In the genomic region with DNA sequence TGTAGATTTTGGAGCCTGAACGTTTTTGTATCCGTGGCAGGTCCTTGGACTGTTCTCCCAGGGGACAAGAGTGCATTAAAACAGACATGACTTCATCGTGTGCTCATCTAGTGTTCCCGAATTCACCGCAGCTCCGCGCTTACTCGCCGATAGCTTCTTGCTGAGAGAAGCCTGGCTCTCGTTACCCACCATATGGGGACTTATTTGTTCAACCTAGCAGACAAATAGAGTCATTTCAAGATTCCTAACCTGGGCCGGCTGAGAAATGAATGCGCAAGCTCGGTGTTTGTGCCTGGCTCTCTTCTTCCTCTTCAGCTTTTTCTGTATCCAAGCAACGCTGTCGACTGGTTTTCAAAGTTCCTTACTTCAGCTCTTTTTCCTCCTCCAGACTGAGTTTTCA, we compare ENCODE assay signal across 14 mouse cellular contexts. TPM values are rescaled to one million over a fixed set of nuclear protein-coding genes. Genes with fewer than 3 reads are reported as not detected.
A peak's percentile ranks its signal among the peaks of the same experiment; 100 is the strongest.
DNase-seq lines count a peak whose midpoint lies in the region; ATAC-seq and TF ChIP-seq lines count a peak whose summit lies in the region.
"Had no signal": no experiment of that assay in that cellular context is flagged by ENCODE, and none has a peak within 500 bp of the region (broad histone marks: within the 10 kb centered on the region; RNA-seq: fewer than 3 reads in every experiment).

No protein-coding gene starts in this region.

- no peaks in the 10 kb centered on the region for H3K36me3 ChIP-seq in heart, embryonic 13.5 days
- H3K36me3 ChIP-seq in heart, embryonic 10.5 days: no peaks in the 10 kb centered on the region
- no peaks in the 10 kb centered on the region for H3K36me3 ChIP-seq in midbrain, embryonic 14.5 days (ENCODE audit: control insufficient read depth, insufficient read depth, low read length)
- no peaks in the 10 kb centered on the region for H3K36me3 ChIP-seq in midbrain, embryonic 11.5 days (ENCODE audit: control insufficient read depth, insufficient read depth, low read length)
- no peaks in the 10 kb centered on the region for H3K36me3 ChIP-seq in midbrain, postnatal 0 days (ENCODE audit: insufficient read depth, low read length)
- H3K36me3 ChIP-seq: limb, embryonic 15.5 days; neural tube, embryonic 12.5 days had no signal

- no peak for ATAC-seq in heart, embryonic 13.5 days (ENCODE audit: extremely low read depth, insufficient number of reproducible peaks, low FRiP score, low TSS enrichment)
- no peak for ATAC-seq in midbrain, embryonic 14.5 days (ENCODE audit: low FRiP score, low TSS enrichment)
- ATAC-seq in midbrain, embryonic 11.5 days (ENCODE audit: low FRiP score): no peak
- no peak for ATAC-seq in midbrain, postnatal 0 days (ENCODE audit: low FRiP score)

- no peak for TF ChIP-seq CTCF in midbrain, postnatal 0 days (IDR thresholded peaks at IDR 0.05)

- no peak overlapping the region for H3K4me3 ChIP-seq in heart, embryonic 13.5 days
- H3K4me3 ChIP-seq in heart, embryonic 10.5 days: no peak overlapping the region
- H3K4me3 ChIP-seq in midbrain, embryonic 14.5 days (replicated peaks; ENCODE audit: low read depth, low read length): no peak overlapping the region
- no peak overlapping the region for H3K4me3 ChIP-seq in midbrain, embryonic 11.5 days (ENCODE audit: low read depth, low read length)
- H3K4me3 ChIP-seq in midbrain, postnatal 0 days (ENCODE audit: low read depth, low read length): no peak overlapping the region
- H3K4me3 ChIP-seq: erythroblast, embryonic 14.5 days; limb, embryonic 15.5 days; neural tube, embryonic 12.5 days had no signal

- peak overlapping the region; percentile 59 for H3K27ac ChIP-seq in heart, embryonic 13.5 days (replicated peaks)
- no peak overlapping the region for H3K27ac ChIP-seq in heart, embryonic 10.5 days
- no peak overlapping the region for H3K27ac ChIP-seq in midbrain, embryonic 14.5 days (replicated peaks; ENCODE audit: low read depth, low read length)
- H3K27ac ChIP-seq in midbrain, embryonic 11.5 days (ENCODE audit: low read depth, low read length): no peak overlapping the region
- H3K27ac ChIP-seq in midbrain, postnatal 0 days (ENCODE audit: low read depth, low read length): peak overlapping the region; percentile 51; the same call in 1 of the 2 replicates
- H3K27ac ChIP-seq: limb, embryonic 15.5 days; neural tube, embryonic 12.5 days had no signal

- peaks cover 29% of the 10 kb centered on the region for H3K4me1 ChIP-seq in heart, embryonic 13.5 days
- peaks cover 40% of the 10 kb centered on the region for H3K4me1 ChIP-seq in heart, embryonic 10.5 days
- H3K4me1 ChIP-seq in midbrain, embryonic 14.5 days (ENCODE audit: control insufficient read depth, insufficient read depth, low read length): 0 out of 2 replicates have a peak, but pooled peaks cover 2% of the 10 kb centered on the region
- H3K4me1 ChIP-seq in midbrain, embryonic 11.5 days (ENCODE audit: control insufficient read depth, insufficient read depth, low read length): no peaks in the 10 kb centered on the region
- peaks cover 2% of the 10 kb centered on the region; the same call in 1 of the 2 replicates for H3K4me1 ChIP-seq in midbrain, postnatal 0 days (ENCODE audit: insufficient read depth, low read length)

- no peak for DNase-seq in heart, embryonic 10.5 days (ENCODE audit: low spot score)
- DNase-seq in midbrain, embryonic 14.5 days: peak; percentile 58
- no peak for DNase-seq in midbrain, embryonic 11.5 days (ENCODE audit: low spot score, missing footprints)
- DNase-seq in cerebellum, adult 9-11 months: peak; percentile 69
- DNase-seq in midbrain, postnatal 0 days (ENCODE audit: low spot score): peak; percentile 77
- no peak for DNase-seq in gastrocnemius, adult 18-20 months (ENCODE audit: low spot score)
- DNase-seq in gastrocnemius, postnatal 36 days: no peak
- DNase-seq: kidney, adult 8-10 months; lung, postnatal 36 days; thymus, postnatal 25 days had no signal

- no peak overlapping the region for H3K9ac ChIP-seq in heart, embryonic 13.5 days
- H3K9ac ChIP-seq in midbrain, embryonic 14.5 days (replicated peaks; ENCODE audit: low read length): no peak overlapping the region
- H3K9ac ChIP-seq in midbrain, embryonic 11.5 days (ENCODE audit: low read length): no peak overlapping the region
- no peak overlapping the region for H3K9ac ChIP-seq in midbrain, postnatal 0 days (replicated peaks; ENCODE audit: low read length, poor library complexity, severe bottlenecking)
- H3K9ac ChIP-seq: limb, embryonic 15.5 days; neural tube, embryonic 12.5 days had no signal

- WGBS in heart, embryonic 13.5 days: 55% methylated on average over 15 of the region's 15 CpGs
- 66% methylated on average over 15 of the region's 15 CpGs for WGBS in heart, embryonic 10.5 days
- 58% methylated on average over 15 of the region's 15 CpGs for WGBS in midbrain, embryonic 14.5 days
- WGBS in midbrain, embryonic 11.5 days: 73% methylated on average over 15 of the region's 15 CpGs
- WGBS in midbrain, postnatal 0 days: 45% methylated on average over 15 of the region's 15 CpGs

- H3K9me3 ChIP-seq in heart, embryonic 13.5 days: 0 out of 2 replicates have a peak, but pooled peaks cover 3% of the 10 kb centered on the region
- H3K9me3 ChIP-seq in heart, embryonic 10.5 days: no peaks in the 10 kb centered on the region
- H3K9me3 ChIP-seq in midbrain, embryonic 14.5 days (ENCODE audit: control insufficient read depth, low read length): no peaks in the 10 kb centered on the region
- H3K9me3 ChIP-seq in midbrain, embryonic 11.5 days (ENCODE audit: control insufficient read depth, low read length): no peaks in the 10 kb centered on the region
- H3K9me3 ChIP-seq in midbrain, postnatal 0 days (ENCODE audit: low read length): no peaks in the 10 kb centered on the region
- H3K9me3 ChIP-seq: limb, embryonic 15.5 days; neural tube, embryonic 12.5 days had no signal

- no peaks in the 10 kb centered on the region for H3K27me3 ChIP-seq in heart, embryonic 13.5 days (replicated peaks)
- no peaks in the 10 kb centered on the region for H3K27me3 ChIP-seq in heart, embryonic 10.5 days (ENCODE audit: insufficient read depth, poor library complexity, severe bottlenecking)
- no peaks in the 10 kb centered on the region for H3K27me3 ChIP-seq in midbrain, embryonic 14.5 days (ENCODE audit: control insufficient read depth, insufficient read depth, low read length)
- no peaks in the 10 kb centered on the region for H3K27me3 ChIP-seq in midbrain, embryonic 11.5 days (ENCODE audit: control insufficient read depth, insufficient read depth, low read length)
- no peaks in the 10 kb centered on the region for H3K27me3 ChIP-seq in midbrain, postnatal 0 days (ENCODE audit: insufficient read depth, low read length)
- H3K27me3 ChIP-seq: limb, embryonic 15.5 days; neural tube, embryonic 12.5 days had no signal

- intact Hi-C loops in gastrocnemius, postnatal 36 days (cut with DNase I): no loop called here

- no peak overlapping the region for H3K4me2 ChIP-seq in heart, embryonic 13.5 days
- no peak overlapping the region for H3K4me2 ChIP-seq in midbrain, embryonic 14.5 days (ENCODE audit: low read length)
- H3K4me2 ChIP-seq in midbrain, embryonic 11.5 days: no peak overlapping the region
- peak overlapping the region; percentile 26 for H3K4me2 ChIP-seq in midbrain, postnatal 0 days (ENCODE audit: low read depth, low read length, poor library complexity, severe bottlenecking)
- H3K4me2 ChIP-seq: limb, embryonic 15.5 days; neural tube, embryonic 12.5 days had no signal

RNA-seq across cellular contexts. Expression of gene Tspan18, which starts 43.5 kb away (rescaled TPM):
- 41.7 and 43.2 TPM in 2 replicates for polyA plus RNA-seq in heart, embryonic 13.5 days (2015; fragmentation: Nextera tagmentation; extraction: Ambion mirVana)
- polyA plus RNA-seq in heart, embryonic 10.5 days (2016; fragmentation: Nextera tagmentation; extraction: Ambion mirVana): 64.2 and 67.0 TPM in 2 replicates
- 21.2 and 27.8 TPM in 2 replicates for polyA plus RNA-seq in midbrain, embryonic 14.5 days (2014; fragmentation: Nextera tagmentation; extraction: Ambion mirVana)
- 47.9 and 48.7 TPM in 2 replicates for polyA plus RNA-seq in midbrain, embryonic 11.5 days (2014; fragmentation: Nextera tagmentation; extraction: Ambion mirVana)
- 19.8 and 21.5 TPM in 2 replicates for total RNA-seq in midbrain, postnatal 0 days (2014; rRNA removed)
- 13.2 and 16.5 TPM in 2 replicates for polyA plus RNA-seq in midbrain, postnatal 0 days (2015; fragmentation: Nextera tagmentation; extraction: Ambion mirVana)
- total RNA-seq in gastrocnemius, adult 18-20 months (2021): 1 to 10 TPM; 1.1 to 1.6 TPM
- 1 to 10 TPM; 1.3 to 2.5 TPM for total RNA-seq in gastrocnemius, postnatal 36 days (2021)

Comparison
In these comparisons a context has a peak if more than half of its experiments do, and no peak if none do; other contexts are left out.
1. H3K27ac ChIP-seq: peak in heart, embryonic 13.5 days (single experiment) and midbrain, postnatal 0 days (single experiment); none in heart, embryonic 10.5 days (single experiment), midbrain, embryonic 14.5 days (single experiment) and midbrain, embryonic 11.5 days (single experiment).
2. DNase-seq: peak in midbrain, embryonic 14.5 days (single experiment), cerebellum, adult 9-11 months (single experiment) and midbrain, postnatal 0 days (single experiment); none in heart, embryonic 10.5 days (single experiment), midbrain, embryonic 11.5 days (single experiment), gastrocnemius, adult 18-20 months (single experiment) and gastrocnemius, postnatal 36 days (0 of 2).